Mouse (Mus musculus) v-Abl transformed pro-B cells (cell line): ENCODE results near the gene Ica1.

Source experiments
- in situ Hi-C, 2 experiments: fragments of 400-800 bp; cut with MboI; formaldehyde crosslinking; loops; one replicate each; pipeline ENCODE4 v1.15.1; 2025; ENCODE audit not compliant: unreplicated experiment in 2 of 2

Gene Ica1

DNA sequence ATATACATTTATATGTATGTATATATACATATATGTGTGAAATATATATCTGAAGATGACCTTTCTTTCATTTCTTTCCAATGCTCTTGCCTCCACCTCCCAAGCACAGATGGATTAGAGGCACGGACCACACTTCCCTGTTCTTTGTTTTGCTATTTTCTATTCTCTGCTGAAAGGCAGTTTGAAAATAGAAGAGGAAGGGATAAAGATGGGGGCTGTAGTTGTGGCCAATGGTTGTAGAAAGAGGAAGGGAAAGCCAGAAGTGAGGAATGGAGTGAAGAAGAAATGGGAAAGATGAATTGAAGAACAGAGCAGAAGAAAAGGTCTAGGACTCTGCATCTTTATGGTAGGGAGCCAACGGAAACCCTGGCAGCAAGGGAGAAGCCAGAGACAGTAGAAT, 122.8 kb downstream of the Ica1 start:
- in situ Hi-C loops = no loop called here

GRCm38 (mm10) chr6:8650413-8650812, 127.9 kb downstream of the Ica1 start:
- in situ Hi-C loops = no loop called here

DNA sequence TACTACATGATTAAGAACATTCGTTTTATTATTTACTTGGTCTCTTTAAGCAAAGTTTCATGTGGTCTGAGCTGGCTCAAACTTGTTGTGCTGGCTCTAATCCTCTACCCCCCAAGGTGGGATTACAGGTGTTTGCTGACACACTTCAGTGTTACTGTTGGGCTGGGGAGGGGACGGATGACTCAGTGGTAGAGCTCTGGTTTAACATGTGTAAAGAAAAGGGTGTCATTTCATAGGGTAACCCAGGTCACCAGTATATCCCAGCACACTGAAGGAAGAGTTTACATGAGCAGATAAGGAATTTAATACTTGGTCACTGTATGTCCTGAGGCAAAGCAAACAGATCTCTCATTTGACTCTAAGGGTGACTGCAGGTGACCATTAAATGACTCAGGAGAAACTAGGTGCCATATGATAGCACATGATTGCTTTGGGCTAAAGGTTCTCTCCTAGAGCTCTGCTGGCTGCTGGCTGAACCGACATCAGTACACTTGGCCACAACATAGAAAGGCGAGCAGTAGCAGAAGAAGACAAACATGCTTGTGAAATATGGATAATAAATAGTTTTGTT, 128.9 kb downstream of the Ica1 start:
- in situ Hi-C loops = loop anchor here in 1 of 2 experiments (10.0 kb wide), 1 partner anchor 75 kb away; no protein-coding TSS in a partner anchor

DNA sequence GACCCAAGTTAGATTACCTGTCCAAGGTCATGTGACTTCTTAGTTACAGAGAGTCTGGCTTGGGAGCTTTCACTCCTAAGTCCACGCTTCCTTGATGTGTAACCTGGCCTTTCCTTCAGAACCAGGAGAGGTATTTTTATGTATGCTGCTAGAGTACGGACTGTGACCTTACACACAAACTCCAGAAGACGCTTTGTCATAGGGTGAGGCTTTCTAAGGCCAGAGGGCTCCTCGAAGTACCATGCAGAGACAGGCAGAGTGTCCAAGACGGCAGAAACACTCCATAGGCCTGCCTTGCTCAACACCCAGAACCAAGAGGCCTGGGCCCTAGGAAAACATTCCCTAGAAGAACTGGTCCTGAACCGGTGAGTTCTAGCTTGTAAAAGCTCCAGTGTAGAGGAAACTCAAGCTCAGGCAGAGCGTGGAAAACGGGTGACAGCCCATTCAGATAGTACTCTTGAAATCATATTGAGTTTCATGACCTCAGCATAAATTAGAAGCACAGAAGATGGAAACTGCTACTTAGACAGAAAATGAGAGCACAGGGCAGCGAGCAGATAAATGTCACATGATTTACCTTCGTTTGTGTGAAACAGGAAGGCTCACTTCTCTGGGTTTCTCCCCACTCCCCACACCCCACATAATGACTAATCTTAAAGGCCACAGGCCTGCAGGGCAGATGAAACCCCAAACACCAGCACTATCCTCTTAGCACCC, 129.9 kb downstream of the Ica1 start:
- in situ Hi-C loops = loop anchor here in 1 of 2 experiments (10.0 kb wide), 1 partner anchor 76 kb away; no protein-coding TSS in a partner anchor

DNA sequence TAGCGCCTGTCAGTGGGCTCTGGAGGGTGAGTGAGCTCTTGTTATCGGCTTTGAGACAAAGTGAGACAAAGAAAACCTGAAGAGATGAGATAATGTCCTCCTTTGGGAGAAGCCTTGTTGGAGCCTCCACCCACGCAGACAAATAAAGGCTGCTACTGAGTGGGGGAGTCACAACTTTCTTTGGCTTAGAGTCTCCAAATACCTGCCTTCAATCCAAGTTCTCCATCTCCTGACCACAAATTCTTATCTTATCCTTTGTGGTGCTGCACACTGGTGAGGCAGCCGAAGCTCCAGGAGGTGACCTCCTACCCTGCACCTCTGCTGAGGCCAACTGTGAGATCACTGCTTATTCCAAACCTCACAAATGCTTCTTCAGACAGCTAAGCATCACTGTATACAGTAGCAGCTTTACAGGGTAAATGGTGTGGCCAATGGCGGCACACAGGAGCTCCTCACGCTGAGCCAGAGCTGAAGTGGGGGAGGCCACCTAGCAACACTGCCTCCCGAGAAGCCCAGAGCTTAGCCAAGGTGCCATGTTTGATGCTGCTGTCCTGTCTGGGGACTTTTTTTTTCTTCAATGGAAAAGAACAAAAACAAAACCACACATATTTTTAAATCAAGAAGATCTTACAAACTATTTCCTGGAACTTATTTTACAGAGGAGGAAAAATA, 130.6 kb downstream of the Ica1 start:
- in situ Hi-C loops = loop anchor here in 1 of 2 experiments (10.0 kb wide), 1 partner anchor 77 kb away; no protein-coding TSS in a partner anchor

GRCm38 (mm10) chr6:8645708-8646107, 132.6 kb downstream of the Ica1 start:
- in situ Hi-C loops = loop anchor here in 1 of 2 experiments (10.0 kb wide), 1 partner anchor 79 kb away; no protein-coding TSS in a partner anchor

DNA sequence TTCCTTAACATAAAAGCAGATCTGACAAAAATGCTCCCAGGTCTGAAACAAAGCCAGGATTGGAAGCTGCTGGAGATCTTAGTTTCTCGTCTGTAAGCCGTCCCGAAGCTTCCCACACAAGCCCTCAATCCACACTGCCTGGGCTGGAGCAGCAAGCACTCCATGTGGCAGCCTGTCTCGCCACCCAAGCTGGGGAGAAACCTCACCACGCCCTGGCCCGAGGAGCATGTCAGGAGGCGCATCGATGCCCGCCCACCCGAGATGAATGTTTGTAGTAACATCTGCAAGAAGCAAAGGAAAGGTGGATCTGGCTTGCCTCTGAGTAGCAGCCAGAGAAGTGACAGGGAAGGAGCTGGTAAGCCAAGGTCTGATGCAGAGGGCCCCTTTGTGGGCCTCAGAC, 133.6 kb downstream of the Ica1 start:
- in situ Hi-C loops = loop anchor here in 1 of 2 experiments (10.0 kb wide), 1 partner anchor 80 kb away; no protein-coding TSS in a partner anchor

- in situ Hi-C loops = loop anchor here in 1 of 2 experiments (10.0 kb wide), 1 partner anchor 84 kb away; no protein-coding TSS in a partner anchor
Observed at GRCm38 (mm10) chr6:8640863-8641262, 137.4 kb downstream of the Ica1 start.

- in situ Hi-C loops = no loop called here
Observed at GRCm38 (mm10) chr6:8639526-8639925, 138.8 kb downstream of the Ica1 start.

DNA sequence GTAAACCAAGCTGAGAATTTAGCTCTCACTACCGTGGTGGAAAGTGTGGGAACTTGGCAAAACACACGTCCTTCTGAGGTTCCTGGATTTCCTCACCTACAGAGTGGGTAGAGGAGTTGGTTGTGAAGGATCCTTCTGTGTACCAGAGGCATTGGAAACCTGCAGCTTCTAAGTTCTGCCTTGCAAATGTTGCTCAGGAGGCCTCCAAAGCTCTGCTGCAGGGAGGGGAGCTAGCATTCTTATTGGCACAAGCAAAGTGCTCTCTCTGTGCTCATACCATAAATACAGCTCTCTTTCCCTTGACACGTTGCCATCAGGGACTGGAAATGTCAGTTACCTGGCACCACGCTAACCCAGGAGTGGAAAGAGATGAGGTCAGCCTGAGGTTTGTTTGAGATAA, 139.4 kb downstream of the Ica1 start:
- in situ Hi-C loops = no loop called here

GRCm38 (mm10) chr6:8638122-8638521, 140.2 kb downstream of the Ica1 start:
- in situ Hi-C loops = no loop called here

- in situ Hi-C loops = loop anchor here in 1 of 2 experiments (5.0 kb wide), 2 partner anchors 55 to 75 kb away; no protein-coding TSS in a partner anchor
Observed at GRCm38 (mm10) chr6:8632701-8633100, 145.6 kb downstream of the Ica1 start.

DNA sequence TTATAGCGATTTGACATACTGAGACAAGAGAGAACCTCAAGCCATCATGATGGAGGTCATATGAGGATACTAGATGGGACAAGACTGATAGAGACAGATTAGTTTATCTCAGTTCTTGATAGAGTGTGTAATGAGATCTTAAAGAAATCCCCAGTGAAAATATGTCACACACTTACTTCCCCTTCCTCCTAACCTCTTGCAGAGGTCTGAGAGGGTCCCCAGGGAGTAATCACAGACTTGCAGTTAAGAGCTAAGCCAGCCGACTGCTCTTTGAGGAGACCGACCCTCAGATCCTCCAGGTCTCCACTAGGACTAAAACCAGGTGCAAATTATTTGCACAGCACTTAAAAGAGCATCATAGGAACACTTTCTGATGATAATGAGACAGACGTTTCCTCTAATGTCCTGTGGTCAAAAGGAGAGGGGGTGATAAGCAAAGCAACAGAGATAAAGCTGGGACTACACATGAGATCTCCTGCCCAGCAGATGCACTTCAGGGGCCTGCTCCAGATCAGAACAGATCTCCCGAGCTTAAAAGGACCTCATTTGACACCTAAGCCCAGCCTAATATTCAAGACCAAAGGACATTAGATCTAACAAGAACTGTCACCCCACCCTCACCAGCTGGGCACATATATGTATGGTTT, 146.2 kb downstream of the Ica1 start:
- in situ Hi-C loops = loop anchor here in 1 of 2 experiments (5.0 kb wide), 2 partner anchors 55 to 75 kb away; no protein-coding TSS in a partner anchor

- in situ Hi-C loops = loop anchor here in 1 of 2 experiments (5.0 kb wide), 2 partner anchors 56 to 74 kb away; no protein-coding TSS in a partner anchor
Observed at GRCm38 (mm10) chr6:8631362-8631761, 146.9 kb downstream of the Ica1 start.

DNA sequence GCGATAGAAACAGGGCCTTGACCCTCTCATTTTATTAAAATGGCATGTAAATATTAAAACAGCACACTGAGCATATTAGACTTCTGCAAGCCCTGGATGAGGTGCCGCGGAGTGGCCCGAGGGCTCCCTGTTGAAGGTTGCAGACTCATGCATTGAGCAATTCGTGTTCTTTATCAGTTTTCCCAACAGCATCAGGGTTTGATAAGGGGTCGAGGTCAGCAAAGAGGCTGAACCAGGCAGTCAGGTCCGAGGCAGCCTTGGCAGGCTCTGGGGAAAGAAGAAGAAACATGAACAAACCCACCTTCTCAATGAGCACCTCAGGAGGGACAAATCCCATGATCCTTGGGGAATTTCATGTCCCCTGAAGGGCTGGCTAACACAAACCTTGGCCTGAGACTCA, 147.8 kb downstream of the Ica1 start:
- in situ Hi-C loops = loop anchor here in 1 of 2 experiments (5.0 kb wide), 2 partner anchors 57 to 73 kb away; no protein-coding TSS in a partner anchor

DNA sequence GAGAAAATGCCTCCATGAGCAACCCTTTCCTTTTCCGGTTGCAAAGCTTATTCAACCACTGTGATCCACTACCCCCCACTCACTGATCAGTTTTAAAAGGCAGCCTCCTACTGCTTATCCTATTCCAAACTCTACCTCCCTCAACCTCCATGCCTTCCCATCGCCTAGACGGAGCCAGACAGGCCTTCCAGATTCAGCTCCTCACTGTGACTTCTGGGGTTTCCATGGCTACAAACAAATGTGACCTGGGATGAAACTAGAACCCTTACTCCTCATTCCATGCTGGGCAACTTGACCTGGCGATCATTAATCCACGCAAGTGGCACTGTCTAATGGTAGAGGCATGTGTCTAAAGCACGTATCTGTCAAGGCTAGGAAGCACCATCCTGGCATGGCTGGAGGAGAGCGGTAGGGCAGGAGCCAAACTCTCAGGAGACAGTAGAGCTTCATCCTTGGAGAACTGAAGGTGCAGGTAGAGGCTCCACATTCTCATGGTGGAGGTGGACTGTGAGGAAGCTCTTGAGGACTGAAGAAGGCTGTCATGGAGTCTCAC, 149.5 kb downstream of the Ica1 start:
- in situ Hi-C loops = no loop called here

GRCm38 (mm10) chr6:8628226-8628625, 150.1 kb downstream of the Ica1 start:
- in situ Hi-C loops = no loop called here

- in situ Hi-C loops = no loop called here
Observed at GRCm38 (mm10) chr6:8623045-8623444, 155.2 kb downstream of the Ica1 start.

- in situ Hi-C loops = no loop called here
Observed at GRCm38 (mm10) chr6:8619582-8620350, 158.5 kb downstream of the Ica1 start.
